Mouse (Mus musculus): Measurements from ENCODE around the gene Hsbp1. TPM values are rescaled to one million over a fixed set of nuclear protein-coding genes. Genes with fewer than 3 reads are reported as not detected.
"Not testable (repeated sequence)": the region's sequence is repeated elsewhere in the genome, so short reads cannot be mapped to it uniquely, and the experiment has no call there.

Gene Hsbp1
- 100 to 1,000 TPM; 151 to 152 TPM for total RNA-seq (2021)

- intact Hi-C loops (cut with DNase I): no loop called here
- peak; percentile 97 to 98 for DNase-seq
These were observed at the start of gene Hsbp1 for GRCm38 (mm10) chr8:119344190-119344856. Gene Hsbp1 (plus strand): TSS chr8:119344488.

- no peak for DNase-seq
- intact Hi-C loops (cut with DNase I): no loop called here
These were observed 48.8 kb upstream of the Hsbp1 start for GRCm38 (mm10) chr8:119295477-119295876.

DNA sequence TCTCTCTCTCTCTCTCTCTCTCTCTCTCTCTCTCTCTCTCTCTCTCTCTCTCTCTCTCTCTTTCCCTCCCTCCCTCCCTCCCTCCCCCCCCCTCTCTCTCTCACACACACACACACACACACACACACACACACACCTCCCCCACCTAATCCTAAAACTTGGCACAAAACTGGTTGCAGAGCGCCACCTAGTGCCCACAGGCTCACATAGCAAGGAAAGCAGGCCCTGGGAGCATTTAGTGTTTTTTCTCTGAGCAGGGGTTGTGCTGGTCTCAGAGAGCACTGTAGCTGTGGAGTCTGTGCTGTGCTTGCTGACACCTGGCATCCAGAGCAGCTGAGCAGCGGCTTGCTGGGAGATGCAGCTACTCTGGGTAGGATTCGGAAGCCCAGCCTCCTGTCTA lies 46.5 kb upstream of the Hsbp1 start:
- peak in 1 of 2 experiments; percentile 43 for DNase-seq
- intact Hi-C loops (cut with DNase I): loop anchor here (1.0 kb wide), 2 partner anchors 73 to 233 kb away; no protein-coding TSS in a partner anchor

DNA sequence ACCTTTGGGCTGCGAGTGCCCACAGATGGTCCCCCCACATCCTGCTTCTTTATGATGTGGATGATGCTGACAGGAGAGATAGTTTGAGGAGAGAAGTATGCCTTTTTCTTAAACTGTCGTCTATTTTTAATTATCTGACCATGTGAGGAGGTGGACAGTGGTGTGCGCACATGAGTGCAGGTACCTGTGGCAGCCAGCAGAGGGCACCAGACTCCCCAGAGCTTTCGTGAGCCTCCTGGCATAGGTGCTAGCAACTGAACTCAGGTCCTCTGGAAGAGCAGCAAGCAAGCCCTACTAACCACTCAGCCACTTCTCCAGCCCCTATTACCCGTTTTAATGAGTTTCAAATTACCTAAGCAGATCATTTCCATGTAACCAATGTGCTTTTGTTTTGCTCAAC lies 44.0 kb upstream of the Hsbp1 start:
- intact Hi-C loops (cut with DNase I): no loop called here
- DNase-seq: no peak

DNA sequence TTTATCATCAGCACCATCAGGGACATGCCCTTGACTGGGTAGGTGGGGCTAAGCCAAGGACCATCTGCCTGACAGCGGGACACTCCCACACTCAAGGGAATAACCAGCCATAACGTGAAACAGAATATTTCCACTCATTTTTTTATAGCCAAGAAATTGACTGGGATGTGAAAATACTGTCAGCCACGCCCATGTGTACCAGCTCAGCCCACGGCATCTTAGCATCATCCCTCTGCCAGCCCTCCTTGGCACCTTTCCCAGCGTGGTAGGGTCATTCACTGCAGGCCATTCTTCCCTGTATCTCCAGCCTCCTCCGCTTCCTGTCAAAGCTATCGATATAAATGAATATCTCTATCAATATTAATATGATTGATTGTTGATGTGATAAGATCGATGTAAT lies 40.1 kb upstream of the Hsbp1 start:
- no peak for DNase-seq
- intact Hi-C loops (cut with DNase I): no loop called here

DNA sequence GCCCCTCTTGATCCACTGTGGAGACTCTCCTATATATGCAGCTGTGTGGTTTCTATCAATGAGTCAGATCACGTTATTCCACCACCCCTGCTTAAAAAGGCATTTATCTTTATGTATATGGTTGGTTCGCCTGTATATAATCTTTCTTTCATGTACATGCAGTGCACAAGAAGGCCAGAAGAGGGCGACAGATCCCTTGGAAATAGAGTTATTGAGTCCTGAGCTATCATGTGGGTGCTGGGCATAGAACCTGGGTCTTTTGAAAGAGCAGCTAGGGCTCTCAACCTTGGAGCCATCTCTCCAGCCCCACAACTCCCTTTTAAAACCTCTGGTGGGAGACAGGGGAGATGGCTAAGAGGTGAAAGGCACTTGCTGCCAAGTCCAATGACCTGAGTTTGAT lies 32.9 kb upstream of the Hsbp1 start:
- peak in 1 of 2 experiments; percentile 36 for DNase-seq
- intact Hi-C loops (cut with DNase I): loop anchor here (1.0 kb wide), 1 partner anchor 73 kb away; no protein-coding TSS in a partner anchor

DNA sequence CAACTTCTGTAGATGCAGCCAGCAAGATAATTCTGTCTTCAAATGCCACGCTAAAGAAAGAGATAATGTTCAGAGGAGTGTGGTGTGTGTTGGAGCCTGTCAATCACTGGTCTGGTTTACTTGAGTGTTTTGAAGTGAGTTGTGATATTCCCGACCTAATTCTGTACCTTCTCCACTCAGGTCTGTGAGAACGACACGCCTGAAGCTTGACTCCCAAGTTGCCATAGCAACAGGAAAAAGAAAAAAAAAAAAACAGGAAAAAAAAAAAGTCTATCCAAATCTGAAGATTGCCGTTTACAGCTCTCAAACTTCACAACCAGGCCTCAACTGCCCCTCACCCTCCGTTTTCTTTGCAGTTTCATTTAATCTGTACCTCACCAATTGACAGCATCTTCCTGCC lies 21.1 kb upstream of the Hsbp1 start:
- intact Hi-C loops (cut with DNase I): no loop called here

DNA sequence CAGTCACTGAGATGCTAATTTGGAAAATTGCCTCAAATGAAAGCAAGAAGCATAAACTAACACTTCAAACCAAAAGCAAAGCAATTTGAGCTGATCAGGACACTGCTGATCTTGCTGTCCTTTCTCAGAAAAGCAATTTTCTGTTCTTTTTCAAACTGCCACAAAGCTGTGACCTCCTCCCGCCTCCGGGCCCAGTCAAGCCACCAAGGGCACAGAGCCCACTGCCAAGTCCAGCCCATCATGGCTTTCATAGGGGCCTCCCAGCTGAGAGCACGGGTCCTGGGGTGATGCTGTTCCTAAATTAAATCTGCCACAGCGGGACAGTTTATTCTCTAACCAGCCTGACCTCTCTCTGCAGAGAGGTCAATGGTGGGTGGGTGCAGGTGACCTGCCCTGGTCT lies 4.7 kb upstream of the Hsbp1 start:
- DNase-seq: no peak

More for the DNA sequence above, 21.1 kb upstream of the Hsbp1 start:
- no peak for DNase-seq

GRCm38 (mm10) chr8:119343606-119344005 lies 682 bp upstream of the Hsbp1 start:
- no peak for DNase-seq
- intact Hi-C loops (cut with DNase I): no loop called here

More for the DNA sequence above, 4.7 kb upstream of the Hsbp1 start:
- intact Hi-C loops (cut with DNase I): no loop called here

DNA sequence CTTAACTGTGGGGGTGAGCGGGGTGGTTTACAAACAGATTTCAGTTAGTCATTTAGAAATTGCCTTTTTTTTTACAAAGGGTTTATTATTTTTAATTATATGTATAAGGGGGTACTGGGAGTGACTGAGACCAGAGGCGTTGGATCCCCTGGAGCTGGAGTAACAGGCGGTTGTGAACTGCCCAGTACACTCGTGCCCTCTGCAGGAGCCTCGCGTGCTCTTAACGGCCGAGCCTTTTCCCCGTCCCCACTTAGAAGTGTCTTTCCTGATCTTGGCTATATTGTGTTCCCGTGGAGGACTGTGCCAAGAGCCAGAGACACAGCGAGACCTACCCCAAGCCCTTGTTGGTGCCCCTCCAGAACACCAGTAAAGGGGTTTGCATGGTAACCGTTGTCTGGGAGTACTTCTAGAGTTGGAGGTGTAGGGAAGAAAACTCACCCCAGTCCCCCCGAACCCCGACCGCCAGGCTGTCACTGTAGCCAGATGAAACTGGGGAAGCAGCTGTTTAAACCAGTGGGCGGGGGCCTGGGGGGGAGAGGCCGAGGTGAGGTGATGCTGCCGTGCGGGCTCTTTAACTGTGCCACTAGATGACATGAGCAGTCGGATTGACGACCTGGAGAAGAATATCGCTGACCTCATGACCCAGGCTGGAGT lies 868 bp downstream of the Hsbp1 start:
- intact Hi-C loops (cut with DNase I): no loop called here
- DNase-seq: no peak

GRCm38 (mm10) chr8:119345683-119346075 lies 1.4 kb downstream of the Hsbp1 start:
- intact Hi-C loops (cut with DNase I): no loop called here
- no peak for DNase-seq

DNA sequence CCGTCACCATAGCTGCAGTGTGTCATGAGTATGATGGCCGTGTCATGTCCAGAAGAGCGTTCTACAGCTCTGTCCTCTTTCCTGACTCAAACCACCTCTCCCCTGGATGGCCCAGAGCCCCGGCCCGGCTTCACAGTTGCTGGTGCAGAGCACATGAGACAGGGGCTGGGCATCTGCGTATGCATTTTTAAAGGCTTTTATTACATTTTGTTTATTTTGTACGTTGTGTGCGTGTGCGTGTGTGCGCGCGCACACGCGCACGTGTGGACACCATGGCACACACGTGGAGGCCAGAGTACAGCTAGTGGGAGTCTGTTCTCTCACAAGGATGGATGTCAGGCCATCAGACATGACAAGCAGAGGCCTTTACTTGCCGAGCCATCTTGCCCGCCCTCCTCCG lies 7.4 kb downstream of the Hsbp1 start:
- DNase-seq: no peak
- intact Hi-C loops (cut with DNase I): no loop called here

GRCm38 (mm10) chr8:119352977-119353658 lies 8.8 kb downstream of the Hsbp1 start:
- intact Hi-C loops (cut with DNase I): no loop called here
- DNase-seq: no peak

GRCm38 (mm10) chr8:119353659-119354023 lies 9.4 kb downstream of the Hsbp1 start:
- intact Hi-C loops (cut with DNase I): no loop called here

DNA sequence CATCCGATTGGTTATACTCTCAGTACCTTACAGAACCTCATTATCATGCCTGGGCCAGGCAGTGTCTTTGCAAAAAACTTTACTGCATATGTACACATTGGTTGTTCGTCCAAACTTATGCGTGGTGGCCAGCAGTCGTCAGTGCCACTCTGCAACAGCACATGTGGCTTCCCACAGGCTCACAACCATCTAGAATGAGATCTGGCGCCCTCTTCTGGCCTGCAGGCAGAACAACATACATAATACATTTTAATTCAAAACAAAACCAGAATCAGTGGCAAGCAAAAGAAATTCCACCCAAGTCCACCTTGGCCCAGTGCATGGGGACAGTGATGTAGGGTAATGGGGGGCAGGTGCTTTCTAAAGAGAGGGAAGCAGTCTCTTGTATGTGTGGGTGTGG lies 12.3 kb downstream of the Hsbp1 start:
- DNase-seq; intact Hi-C loops (cut with DNase I): not testable (repeated sequence)

More at GRCm38 (mm10) chr8:119353659-119354023, 9.4 kb downstream of the Hsbp1 start:
- no peak for DNase-seq

DNA sequence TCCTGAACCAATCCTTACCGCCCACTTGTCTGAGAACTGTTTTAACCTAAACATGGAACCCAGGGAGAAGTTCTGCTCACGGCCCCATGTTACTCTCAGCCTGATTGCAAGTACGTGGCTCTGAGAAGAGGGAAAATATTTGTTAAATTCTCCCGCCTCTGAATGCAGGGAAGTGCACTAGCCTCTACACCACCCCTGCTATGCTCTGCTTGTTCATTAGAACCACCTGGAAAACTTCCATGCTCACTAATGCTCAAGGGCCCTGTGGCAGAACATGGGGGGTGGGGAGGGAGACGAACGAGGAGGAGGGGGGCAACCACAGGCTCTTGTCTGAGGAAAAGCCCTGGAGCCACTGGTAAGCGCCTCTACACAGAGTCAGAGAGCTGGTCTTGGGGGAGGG lies 13.9 kb downstream of the Hsbp1 start:
- intact Hi-C loops (cut with DNase I): no loop called here
- no peak for DNase-seq

DNA sequence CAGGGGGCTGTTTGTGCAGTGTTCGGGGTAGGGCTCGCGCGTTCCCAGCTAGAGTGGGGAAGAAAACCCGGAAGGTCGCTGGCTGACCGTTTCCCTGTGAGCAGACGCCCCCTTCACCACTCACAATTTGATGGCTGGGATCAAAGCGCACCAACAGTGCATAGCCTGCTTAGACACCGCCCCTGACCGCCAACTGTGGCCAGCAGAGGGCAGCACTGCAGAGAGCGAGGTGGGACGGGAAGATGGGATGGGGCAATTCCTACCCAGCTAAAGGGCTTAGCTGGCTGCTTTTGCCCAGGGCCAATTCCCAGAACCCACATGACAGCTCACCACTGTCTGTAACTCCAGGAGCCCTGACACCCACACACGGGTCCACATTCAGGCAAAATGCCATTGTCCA lies 14.5 kb downstream of the Hsbp1 start:
- intact Hi-C loops (cut with DNase I): no loop called here
- DNase-seq: peak; percentile 47 to 69

- intact Hi-C loops (cut with DNase I): no loop called here
- DNase-seq: no peak
These were observed 16.5 kb downstream of the Hsbp1 start for GRCm38 (mm10) chr8:119360686-119361295.

DNA sequence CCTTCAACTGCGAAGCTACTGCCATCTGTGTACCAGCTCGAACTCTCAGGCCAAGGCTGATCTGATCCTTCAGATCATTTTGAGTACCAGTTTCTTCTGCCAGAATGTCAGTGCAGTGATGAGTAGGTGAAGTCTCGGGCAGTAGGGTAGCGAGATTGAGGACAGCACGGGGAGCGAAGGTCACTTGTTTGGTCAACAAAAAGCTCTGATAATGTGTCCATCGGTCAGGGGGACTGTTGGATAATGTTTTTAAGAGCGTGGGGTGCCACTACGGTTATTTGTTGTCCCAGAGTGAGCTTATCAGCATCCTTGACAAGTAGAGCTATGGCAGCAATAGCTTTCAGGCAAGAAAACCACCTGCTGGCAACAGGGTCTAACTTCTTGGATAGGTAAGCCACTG lies 30.4 kb downstream of the Hsbp1 start:
- DNase-seq; intact Hi-C loops (cut with DNase I): not testable (repeated sequence)

GRCm38 (mm10) chr8:119378476-119378875 lies 34.2 kb downstream of the Hsbp1 start:
- intact Hi-C loops (cut with DNase I): no loop called here
- no peak for DNase-seq

GRCm38 (mm10) chr8:119380619-119381018 lies 36.3 kb downstream of the Hsbp1 start:
- DNase-seq: peak in 1 of 2 experiments; percentile 26
- intact Hi-C loops (cut with DNase I): loop anchor here (5.0 kb wide), 1 partner anchor 158 kb away; no protein-coding TSS in a partner anchor

Measured in heart, postnatal 36 days (tissue).